Mouse (Mus musculus): ENCODE measurements at regions not wholly inside any gene's neighbourhood (a gene's known extent, or its start where the extent isn't known, plus 50 kb on each side); places are given as distances from the start of the nearest gene placed in this dataset.

DNA sequence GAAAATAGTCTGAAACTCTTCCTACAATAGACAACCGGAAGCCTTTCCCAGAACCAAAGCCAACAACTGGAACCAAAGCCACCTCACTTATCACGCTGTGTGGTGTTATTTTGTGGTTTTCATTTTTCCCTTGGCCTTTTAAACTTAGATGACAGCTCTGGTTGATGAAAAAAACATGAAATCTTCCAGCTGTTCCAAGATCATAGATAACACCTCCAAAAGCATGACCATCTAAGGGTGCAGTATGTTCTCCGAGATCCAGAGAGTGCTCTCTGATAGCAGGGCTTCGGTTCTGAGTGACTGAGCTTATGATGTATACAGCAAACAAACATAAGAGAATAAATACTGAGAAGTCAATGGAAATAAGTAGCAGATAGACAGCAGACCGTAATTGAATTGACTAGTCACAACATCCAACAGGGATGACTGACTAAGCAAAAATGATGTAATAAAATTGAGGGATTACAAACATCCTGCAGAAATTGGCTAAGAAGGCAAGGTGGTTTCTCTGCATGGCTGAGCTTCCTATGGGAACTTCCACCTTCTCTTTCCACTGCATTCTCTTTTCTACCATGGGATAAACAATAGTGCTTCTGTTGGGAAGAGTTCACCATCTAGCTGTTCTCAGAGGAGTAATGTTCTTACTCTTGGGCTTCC is 74.8 kb upstream of the Akirin2 start:
- no peak for TF ChIP-seq POLR2A (IDR thresholded peaks at IDR 0.05; ENCODE audit: low read depth, low read length)
- no peak for TF ChIP-seq RCOR1 (conservative IDR thresholded peaks at IDR 0.05; ENCODE audit: low read depth, low read length)
- no peak for TF ChIP-seq TBP (conservative IDR thresholded peaks at IDR 0.05; ENCODE audit: low read depth, low read length)
- TF ChIP-seq MAFK (IDR thresholded peaks at IDR 0.05; ENCODE audit: insufficient replicate concordance, low read length): no peak
- TF ChIP-seq CTCF (conservative IDR thresholded peaks at IDR 0.05 in 1 of 2, IDR thresholded peaks at IDR 0.05 in 1 of 2; ENCODE audit: low read depth in 2 of 2, low read length in 2 of 2): no peak
- TF ChIP-seq MXI1 (IDR thresholded peaks at IDR 0.05; ENCODE audit: low read depth, low read length): no peak

Measured in CH12.LX (cell line).